Mouse (Mus musculus) frontal cortex, postnatal 10 days (tissue): ENCODE measurements around the gene Gm49358.

Experiments used
- DNase-seq, 2 experiments: peaks; one replicate each; pipeline ENCODE4 v3.0.0; 2022; ENCODE audit warnings: low spot score in 2 of 2, mixed read lengths in 1 of 2

Gene Gm49358

DNA sequence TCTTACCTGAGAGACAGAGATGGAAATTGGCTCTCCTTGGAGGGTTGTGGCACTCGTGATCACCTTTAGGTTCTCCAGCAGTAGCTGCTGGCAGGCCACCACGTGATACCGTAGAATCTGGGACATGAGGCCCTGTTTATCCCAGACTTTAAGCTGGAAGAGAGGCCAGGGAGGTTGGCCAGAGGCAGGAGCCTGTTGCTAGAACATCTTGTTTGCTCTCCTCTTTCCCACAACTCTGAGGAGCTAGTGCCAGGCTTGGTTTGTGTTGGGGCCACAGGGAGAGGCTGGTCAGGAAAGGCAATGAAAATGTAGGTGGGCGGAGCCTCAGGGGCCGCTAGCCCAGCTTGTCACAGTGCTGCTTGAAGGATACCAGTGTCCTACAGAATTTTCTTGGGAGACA lies 108.8 kb downstream of the Gm49358 start:
- no peak for DNase-seq

DNA sequence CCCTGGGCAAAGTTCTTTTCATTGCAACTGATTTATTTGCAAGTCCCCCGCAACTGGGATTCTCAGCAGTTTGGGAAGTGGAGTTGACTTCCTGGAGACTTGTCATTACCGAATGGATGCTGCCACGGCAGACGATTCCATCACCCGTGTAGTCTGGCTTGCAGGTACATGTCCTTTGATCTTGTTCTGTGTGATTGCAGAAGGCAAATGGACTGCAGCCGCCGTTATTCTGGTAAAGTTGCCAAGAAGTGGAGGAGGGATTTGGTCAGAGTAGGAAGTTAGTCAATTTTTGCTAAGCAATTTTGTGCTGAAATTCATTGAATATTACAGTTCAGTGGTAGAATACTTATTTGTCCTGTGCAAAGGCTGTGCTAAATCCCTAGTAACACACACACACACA lies 114.9 kb downstream of the Gm49358 start:
- DNase-seq: no peak

DNA sequence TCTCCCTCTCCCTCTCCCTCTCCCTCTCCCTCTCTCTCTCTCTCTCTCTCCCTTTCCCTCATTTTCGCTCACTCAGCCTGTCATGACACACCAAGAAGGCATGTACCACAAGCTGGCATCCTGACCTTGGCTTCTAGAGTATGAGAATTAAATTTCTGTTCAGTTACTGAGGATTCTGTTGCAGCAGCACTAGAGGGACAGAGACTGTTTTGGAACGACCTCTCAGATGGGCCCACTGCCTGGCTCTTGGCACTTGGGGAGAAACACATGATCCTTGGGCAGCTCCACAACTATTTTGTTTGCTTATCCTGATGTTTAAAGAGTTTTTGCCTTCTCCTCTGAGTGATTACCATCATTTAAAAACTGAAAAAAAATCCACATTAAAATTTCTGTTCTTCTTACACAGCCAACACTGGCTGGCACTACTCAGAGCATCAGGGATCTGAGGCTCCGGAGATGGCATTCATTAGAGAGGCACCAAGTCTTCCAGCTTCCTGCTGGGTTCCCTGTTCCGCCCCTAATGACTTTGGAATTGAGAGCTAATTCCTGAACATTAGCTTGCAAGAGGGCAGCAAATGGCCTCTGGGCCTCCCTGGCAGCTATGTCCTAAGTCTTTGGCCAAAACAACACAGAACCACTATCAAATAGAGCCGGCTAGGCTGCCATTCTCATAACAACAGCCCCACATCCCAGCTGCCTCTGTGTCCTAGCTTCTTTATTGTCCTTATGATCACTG lies 116.5 kb downstream of the Gm49358 start:
- DNase-seq: no peak

DNA sequence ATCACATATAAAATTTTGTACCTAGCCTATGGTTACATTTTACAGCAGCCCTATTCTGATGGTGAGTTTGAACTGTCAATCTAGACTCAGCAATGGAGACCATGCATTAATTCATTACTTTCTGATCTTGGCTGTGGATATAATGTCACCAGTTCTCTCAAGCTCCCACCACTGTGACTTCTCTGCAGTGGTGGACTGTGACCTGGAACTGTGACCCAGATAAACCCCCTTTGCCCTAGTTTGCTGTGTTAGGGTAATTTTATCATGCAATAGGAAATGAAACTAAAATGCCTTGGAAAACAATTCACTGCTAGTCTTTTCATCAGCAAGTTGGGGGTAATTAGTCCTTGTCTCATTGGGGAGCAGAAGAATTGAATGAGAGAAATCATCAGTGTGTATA lies 117.7 kb downstream of the Gm49358 start:
- DNase-seq: no peak
